Mouse (Mus musculus) retina, postnatal 7 days (tissue): Measurements from ENCODE around the gene Azi2.
A peak's percentile ranks its signal among the peaks of the same experiment; 100 is the strongest.

Experiments used
- DNase-seq: peaks from one replicate; pipeline ENCODE4 v3.0.0-alpha.2; 2012; ENCODE audit warnings: low read depth, low spot score

Azi2 gene

GRCm38 (mm10) chr9:118040218-118041021 is at the start of gene Azi2:
Azi2 (plus strand) TSS chr9:118040499.
- peak; percentile 96 for DNase-seq

GRCm38 (mm10) chr9:117996631-117997030 is 43.7 kb upstream of the Azi2 start:
- no peak for DNase-seq

- DNase-seq = no peak
Observed at GRCm38 (mm10) chr9:118001488-118001887, 38.8 kb upstream of the Azi2 start.

GRCm38 (mm10) chr9:118003218-118003886 is 36.9 kb upstream of the Azi2 start:
- no peak for DNase-seq

GRCm38 (mm10) chr9:118003937-118004336 is 36.4 kb upstream of the Azi2 start:
- no peak for DNase-seq

- DNase-seq = no peak
Observed at GRCm38 (mm10) chr9:118012928-118013327, 27.4 kb upstream of the Azi2 start.

- no peak for DNase-seq
Observed at GRCm38 (mm10) chr9:118024966-118025365, 15.3 kb upstream of the Azi2 start.

GRCm38 (mm10) chr9:118029490-118029889 is 10.8 kb upstream of the Azi2 start:
- DNase-seq = no peak

GRCm38 (mm10) chr9:118030252-118030651 is 10.0 kb upstream of the Azi2 start:
- no peak for DNase-seq

- DNase-seq = no peak
Observed at GRCm38 (mm10) chr9:118031694-118032093, 8.6 kb upstream of the Azi2 start.

- no peak for DNase-seq
Observed at GRCm38 (mm10) chr9:118034990-118035389, 5.3 kb upstream of the Azi2 start.

GRCm38 (mm10) chr9:118041022-118041400 is 712 bp downstream of the Azi2 start:
- no peak for DNase-seq

- no peak for DNase-seq
Observed at GRCm38 (mm10) chr9:118041646-118042045, 1.3 kb downstream of the Azi2 start.

GRCm38 (mm10) chr9:118042738-118043137 is 2.4 kb downstream of the Azi2 start:
- DNase-seq = no peak

- no peak for DNase-seq
Observed at GRCm38 (mm10) chr9:118043581-118043980, 3.3 kb downstream of the Azi2 start.

- no peak for DNase-seq
Observed at GRCm38 (mm10) chr9:118045011-118045533, 4.8 kb downstream of the Azi2 start.

GRCm38 (mm10) chr9:118053286-118053685 is 13.0 kb downstream of the Azi2 start:
- peak; percentile 30 for DNase-seq

- no peak for DNase-seq
Observed at GRCm38 (mm10) chr9:118059101-118059500, 18.8 kb downstream of the Azi2 start.

GRCm38 (mm10) chr9:118070442-118070841 is 30.1 kb downstream of the Azi2 start:
- no peak for DNase-seq

- no peak for DNase-seq
Observed at GRCm38 (mm10) chr9:118071337-118071736, 31.0 kb downstream of the Azi2 start.

GRCm38 (mm10) chr9:118072101-118072500 is 31.8 kb downstream of the Azi2 start:
- DNase-seq = no peak

GRCm38 (mm10) chr9:118073358-118073757 is 33.1 kb downstream of the Azi2 start:
- DNase-seq = no peak
